Mouse (Mus musculus) kidney, embryonic 14.5 days (tissue): ENCODE measurements around the gene Smurf2. TPM values are rescaled to one million over a fixed set of nuclear protein-coding genes. Genes with fewer than 3 reads are reported as not detected.

Experiments used
- microRNA-seq: library from miRNA; unstranded; fragments of <30 nt; microRNA quantifications from one replicate; pipeline ENCODE4, GENCODE M21; 2016
- polyA plus RNA-seq: library from polyadenylated mRNA; unstranded; fragments of >200 nt; fragmentation: Nextera tagmentation; extraction: Ambion mirVana; gene quantifications from 2 replicates; pipeline ENCODE4 v1.2.1, GENCODE M21; 2014

Gene Smurf2
- polyA plus RNA-seq, 1 experiment from 2014 or later, result 19.1 TPM

Small RNA genes within 50 kb of the gene (microRNA-seq; reads per million reads assigned to microRNA genes)
- gene Gm25994 (not detected), gene Gm27322 (0.63 reads per million), gene Mir3064 (9.3 reads per million, percentile 27 among the genes with 10 or more reads in this experiment)

Other genes with a start within 250 kb of the Smurf2 start
- 36.2 and 46.8 TPM in 2 replicates for gene Pecam1, start 170.1 kb downstream of the Smurf2 start, polyA plus RNA-seq
- gene Milr1, start 169.5 kb downstream of the Smurf2 start, polyA plus RNA-seq, result 1.0 and 1.1 TPM in 2 replicates
- 12.6 and 13.3 TPM in 2 replicates for gene Polg2, start 141.2 kb downstream of the Smurf2 start, polyA plus RNA-seq
- gene Ddx5, start 131.5 kb downstream of the Smurf2 start, polyA plus RNA-seq, result 369 and 392 TPM in 2 replicates
- 18.8 and 21.3 TPM in 2 replicates for gene Cep95, start 131.5 kb downstream of the Smurf2 start, polyA plus RNA-seq
- gene Kpna2, start 78.8 kb upstream of the Smurf2 start, polyA plus RNA-seq, result 403 and 460 TPM in 2 replicates
- gene 1810010H24Rik, start 105.0 kb upstream of the Smurf2 start, polyA plus RNA-seq, result 3.1 and 3.4 TPM in 2 replicates
- gene Bptf, start 211.4 kb upstream of the Smurf2 start, polyA plus RNA-seq, result 51.7 and 51.8 TPM in 2 replicates